Mouse (Mus musculus) frontal cortex, postnatal 14 days (tissue): ENCODE measurements at regions not wholly inside any gene's neighbourhood (a gene's known extent, or its start where the extent isn't known, plus 50 kb on each side); places are given as distances from the start of the nearest gene placed in this dataset.

Experiments
- DNase-seq, 2 experiments: peaks; one replicate each; pipeline ENCODE4 v3.0.0; 2022; ENCODE audit warnings: low spot score in 2 of 2

DNA sequence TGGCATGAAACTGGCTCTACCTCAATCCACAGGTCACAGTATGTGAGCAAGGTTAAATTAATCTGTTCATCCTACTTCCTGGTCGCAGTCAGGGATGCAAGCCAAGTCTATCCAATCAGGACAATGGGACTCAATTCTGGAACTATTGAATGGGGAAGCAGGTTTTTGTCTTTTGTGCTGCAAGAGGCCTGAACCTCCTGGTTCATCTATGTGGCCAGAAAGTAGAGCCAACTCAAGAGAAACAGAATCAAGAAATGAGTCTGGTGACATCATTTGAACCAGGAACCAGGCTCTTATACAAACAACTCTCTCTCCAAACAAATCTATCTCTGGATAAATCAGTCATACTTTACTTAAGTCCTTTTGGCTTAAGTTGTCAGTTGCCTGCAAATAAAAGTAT is 294.7 kb upstream of the Usp25 start:
- no peak for DNase-seq

DNA sequence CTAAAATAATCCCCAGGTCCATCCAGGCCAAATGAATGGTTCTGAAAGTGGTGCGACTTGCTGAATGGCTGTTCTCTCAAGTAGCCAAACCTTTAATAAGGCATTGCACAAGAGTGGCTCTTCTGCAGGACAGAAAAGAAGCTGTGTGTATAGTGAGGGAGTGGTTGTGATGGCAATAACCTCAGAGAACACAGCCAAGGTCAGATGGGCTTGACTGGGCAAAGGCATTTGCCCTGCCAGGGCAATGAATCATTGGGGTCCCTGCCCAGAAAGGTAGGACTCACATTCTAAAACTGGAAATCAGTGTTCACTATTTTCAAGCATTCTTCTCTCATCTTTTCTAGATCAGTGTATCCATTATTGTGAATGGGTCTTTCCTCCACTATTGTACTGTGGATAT is 295.4 kb upstream of the Usp25 start:
- DNase-seq: no peak

DNA sequence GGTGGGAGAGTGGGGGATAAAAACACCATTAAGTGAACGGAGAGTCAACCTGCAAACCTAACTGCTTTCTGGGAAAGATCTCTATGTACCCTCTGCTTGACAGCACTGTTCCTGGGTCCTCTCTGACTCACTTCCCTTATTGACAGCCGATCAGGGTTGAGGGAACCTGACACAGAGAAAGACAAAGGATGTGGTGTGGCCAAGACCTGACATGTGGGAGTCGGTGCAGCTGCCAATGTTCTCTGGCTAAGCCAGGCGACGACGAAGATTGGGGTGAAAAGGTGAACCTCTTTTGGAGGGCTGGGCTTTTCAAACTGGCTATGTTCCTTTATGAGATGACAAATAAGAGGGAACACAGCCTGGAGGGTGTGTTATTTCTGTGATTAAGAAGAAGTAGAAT is 318.6 kb upstream of the Usp25 start:
- DNase-seq: no peak

DNA sequence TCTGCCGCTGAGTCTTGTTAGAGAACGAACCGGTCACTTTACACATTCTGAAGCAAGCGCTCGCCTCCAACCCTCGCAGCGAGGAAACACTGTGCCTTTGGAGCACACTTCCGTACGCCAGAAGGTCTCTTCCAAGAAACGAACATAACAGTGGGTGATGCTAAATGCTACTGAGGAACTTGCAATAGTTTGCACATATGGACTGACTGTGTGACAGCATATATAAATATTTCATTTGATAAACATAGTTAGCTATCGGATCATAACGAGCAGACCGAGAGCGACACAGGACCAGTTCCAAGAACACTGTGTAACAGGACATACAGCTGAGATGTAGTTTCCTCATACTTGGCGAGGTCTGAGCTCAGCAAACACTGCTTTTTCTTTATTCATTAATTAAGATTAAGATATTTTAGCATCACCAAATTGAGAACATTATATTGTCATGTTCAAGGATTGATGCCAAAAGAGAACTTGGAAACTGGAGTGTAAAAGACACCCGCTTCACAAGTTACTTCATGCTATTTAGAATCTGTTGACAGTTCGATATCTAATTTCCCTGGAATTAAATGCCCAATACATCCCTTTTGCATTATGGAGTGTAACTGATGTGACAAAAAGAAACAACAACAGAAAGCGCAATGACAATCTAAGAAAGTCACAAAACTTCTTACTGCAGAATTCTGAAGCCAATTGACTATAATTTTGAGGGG is 314.3 kb upstream of the Nrip1 start:
- DNase-seq: peak in 1 of 2 experiments; percentile 8

DNA sequence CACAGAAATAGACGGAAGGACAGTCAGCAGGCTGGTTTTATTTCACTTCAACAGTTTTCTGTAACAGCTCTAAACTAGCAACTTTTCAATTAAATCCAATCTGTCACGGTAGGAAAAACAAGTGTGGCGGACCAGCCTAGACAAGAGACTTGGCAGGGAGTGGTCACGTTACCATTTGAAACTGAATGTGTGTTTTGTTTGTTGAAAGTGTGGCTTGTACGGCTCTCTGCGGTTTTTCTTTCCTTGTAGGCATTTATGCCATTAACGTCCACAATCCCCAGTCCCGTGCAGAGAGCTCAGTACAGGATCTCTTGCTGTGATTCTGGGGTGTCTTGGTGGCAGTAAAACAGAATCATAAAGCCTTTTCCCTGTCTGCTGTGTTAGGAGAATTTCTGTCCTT is 311.9 kb upstream of the Nrip1 start:
- DNase-seq: no peak

DNA sequence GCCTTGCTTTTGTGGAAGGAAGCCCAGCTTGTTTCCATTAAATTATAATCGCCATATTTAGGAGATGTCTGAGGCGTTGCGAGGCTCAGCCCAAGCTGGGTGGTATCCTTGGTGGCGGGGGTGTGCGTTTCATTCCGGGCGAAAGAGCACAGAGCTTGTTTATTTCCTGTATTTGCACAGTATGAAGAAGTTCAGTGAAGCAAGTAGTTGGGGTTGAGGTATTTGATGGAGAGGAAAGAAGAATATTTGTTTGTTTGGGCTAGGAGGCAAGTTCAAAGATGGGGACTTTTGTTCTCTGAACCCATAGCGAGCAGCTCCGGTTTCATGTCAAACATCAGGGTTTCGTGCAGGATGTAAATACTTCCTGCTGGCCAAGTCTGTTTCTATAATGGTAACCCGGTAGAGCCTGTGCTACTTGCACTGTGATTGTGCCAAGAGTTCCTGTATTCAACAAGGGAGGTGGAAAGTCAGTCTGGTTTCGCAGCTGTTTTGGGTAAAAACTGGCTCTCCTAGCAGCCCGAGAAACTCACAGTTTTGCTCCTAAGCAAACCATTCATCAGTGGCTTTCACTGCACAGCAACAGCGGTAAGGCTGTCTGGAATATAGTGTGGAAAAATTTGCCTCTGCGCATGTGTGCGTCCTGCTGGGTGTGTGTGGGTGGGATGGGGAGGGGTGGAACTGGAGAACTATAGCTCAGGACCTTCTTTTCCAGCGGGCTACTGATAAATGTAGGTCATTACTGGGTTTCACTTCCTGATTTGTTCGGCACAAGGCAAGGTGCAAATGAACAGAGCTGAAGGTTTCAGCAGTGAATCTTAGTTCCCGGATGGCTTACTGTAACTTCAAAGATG is 306.7 kb upstream of the Nrip1 start:
- DNase-seq: peak in 1 of 2 experiments; percentile 19

DNA sequence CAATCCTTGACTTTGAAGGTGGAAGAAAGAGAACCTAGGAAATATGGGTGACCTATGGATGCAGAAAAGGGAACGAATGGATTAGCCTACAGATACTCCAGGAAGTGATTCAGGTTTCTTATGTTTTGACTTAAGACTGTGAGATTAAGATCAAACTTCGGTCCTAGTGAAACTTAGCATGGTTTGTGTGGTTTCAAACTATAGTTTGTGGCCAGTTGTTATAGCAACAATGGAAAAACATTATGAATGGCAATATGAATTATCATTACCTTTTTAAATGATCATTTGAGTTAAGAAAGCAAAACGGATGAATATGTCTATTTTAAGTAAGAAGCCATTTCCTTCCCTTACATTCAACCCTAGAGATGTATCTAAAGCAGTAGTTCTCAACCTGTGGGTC is 305.3 kb upstream of the Nrip1 start:
- no peak for DNase-seq

DNA sequence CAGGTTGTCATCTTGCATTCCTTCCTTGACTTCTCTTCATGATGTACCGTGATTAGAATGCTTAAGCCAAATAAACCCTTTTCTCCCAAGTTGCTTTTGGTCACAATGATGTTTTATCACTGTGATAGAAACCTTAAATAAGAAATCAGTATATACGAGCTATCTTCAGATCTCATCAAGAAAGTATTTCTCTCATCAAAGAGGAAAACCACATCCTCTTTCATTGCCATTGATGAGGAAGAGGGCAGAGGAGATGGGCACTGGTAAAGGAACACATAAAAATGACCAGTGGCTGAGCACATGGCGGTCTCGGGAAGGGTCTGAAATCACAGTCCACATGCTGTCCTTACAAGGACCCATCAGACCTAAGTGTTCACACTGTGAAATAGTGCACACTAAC is 296.2 kb upstream of the Nrip1 start:
- no peak for DNase-seq

DNA sequence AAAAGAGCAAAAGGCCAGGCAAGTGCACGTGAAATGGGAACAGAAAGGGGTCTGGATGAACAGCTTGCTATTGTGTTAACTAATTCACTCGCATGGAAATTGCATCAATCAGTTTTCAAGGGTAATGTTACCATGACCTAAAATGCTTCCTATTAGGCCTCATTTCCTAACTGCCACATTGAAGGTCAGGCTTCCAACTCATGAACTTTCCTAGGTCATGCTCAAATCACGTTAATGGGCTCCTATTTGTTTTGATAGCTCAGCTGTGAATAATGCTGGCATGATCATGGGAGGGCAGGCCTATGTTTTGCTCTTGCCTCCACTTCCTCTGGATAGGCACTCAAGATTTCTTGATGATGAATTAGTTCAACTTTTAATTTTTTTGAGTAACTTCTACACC is 293.4 kb upstream of the Nrip1 start:
- no peak for DNase-seq

DNA sequence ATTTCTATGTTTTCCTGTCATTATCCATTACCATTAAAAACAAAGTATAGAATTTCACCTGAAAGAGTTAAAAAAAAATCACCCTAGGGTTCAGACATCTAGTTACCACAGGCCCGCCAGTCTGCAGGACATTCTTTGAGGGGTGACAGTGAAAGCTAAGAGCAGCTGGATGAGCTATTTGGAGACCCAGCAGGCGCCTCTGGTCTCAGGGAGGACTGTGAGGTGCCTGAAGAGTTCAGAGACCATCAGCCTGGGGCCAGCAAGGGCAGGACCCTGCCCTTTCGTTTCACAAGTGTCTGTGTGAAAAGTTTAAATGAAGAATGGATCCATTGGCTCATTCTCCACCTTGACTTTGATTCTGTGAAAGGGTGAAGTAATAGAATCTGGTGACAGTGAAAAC is 281.5 kb upstream of the Nrip1 start:
- no peak for DNase-seq

DNA sequence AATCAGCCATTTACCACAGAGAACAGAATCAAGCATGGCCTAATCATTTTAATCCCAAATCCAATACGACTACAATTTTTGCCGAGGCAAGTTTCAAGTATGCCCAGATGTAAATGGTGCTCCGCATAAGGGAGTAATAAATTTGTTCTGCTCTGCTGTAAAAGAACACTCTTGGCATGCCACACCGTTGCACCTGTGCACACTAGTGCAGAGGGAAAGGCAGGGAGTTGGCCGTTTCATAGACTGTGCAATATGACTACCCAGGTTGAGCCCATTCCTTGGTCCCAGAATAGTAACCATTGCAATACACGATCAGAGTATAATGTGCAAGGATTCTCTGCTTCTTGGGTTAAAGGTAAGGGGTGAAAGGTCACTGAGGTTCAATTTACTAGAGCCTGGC is 270.7 kb upstream of the Nrip1 start:
- DNase-seq: no peak

DNA sequence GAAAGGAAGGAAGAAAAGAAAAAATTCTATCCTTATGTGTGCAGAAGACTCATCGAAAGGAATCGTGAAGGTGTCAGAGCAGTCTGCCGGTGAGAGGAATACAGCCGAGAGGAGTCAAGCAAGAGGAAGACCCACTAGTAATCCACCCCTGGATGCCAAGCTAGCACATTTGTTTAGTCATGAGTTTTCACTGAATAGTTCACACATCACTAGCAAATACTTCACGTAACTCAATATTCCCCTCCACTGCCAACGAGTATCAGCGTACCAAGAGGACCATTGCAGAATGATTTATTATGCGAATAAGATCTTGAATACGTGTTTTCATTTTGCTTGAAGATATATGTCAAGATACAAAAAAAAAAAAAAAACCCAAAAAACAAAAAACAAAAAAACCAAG is 270.2 kb upstream of the Nrip1 start:
- no peak for DNase-seq

DNA sequence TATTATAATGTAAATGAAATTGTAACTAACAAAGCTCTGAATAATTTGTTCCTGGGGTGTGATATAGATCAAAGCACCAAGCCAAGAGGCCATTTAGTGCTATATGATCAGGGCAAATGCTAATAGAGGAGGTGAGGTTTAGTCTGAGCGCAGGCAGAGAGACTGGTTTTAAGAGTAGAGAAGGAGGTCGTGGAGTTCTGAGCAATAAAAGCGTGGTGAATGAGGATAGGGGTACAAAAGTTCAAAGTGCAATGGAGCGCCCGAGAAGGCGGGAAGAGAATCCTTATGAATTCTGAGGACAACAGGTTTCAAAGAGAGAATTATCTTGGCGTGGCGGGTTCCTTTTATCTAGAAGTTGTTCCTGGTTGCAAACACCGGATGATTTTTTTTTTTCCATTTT is 261.5 kb upstream of the Nrip1 start:
- no peak for DNase-seq

DNA sequence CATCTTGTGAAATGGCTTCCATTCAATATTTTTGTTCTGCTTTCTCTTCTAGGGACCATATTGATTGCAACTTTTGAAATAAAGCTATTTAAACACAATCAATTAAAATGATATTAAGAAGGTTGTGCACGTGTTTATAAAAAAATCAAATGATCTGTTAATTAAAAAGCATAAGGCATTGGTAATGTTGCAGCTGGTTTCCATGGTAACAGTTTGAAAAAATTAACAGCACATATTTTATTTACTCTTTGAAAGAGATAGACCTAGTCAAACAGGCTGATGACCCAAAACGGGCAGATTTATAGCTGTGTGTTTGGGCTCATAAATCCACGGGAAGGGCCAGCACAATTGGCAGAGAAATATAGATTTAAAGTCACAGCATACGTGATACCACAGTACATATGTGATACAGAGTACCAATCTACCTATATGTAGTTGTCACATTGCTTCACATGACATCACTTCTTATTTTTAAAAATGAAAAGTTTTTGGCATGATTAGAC is 260.6 kb upstream of the Nrip1 start:
- no peak for DNase-seq

DNA sequence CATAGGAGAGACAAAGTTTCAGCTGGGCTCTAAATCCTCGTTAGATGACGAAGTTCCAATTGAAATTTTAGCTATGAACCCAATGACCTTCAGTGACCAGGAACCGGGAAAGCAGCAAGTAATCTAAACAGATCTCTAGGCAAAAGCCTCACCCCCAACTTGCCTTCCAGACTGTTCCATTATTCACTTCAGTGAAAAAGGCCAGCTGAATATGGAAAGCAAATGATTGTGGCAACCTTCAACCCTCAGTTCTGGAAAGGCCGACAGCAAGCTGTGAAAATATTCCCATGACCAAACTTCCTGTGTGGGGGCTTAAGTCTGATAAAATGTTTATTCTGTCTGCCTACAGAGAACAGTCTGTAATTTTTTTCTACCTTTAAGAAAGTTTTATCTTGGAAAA is 252.5 kb upstream of the Nrip1 start:
- DNase-seq: no peak

DNA sequence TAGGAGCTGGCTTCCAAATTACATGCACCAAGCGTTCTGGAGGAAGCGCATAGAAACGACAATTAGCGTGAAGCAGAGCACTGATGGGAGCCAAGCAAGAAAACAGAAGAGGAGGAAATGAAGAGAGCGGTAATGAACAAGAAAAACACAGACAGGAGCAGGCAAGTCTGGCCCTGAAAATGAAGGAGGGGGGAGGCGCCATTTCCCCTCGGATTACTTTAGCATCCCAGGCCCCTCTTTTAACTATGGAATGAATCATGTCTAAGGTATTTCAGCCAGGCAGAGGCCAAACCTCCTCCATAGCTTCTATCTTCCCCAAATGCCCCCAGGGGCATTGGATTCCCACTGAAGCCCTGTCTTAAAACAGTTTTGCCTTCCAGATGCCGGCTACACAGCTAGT is 248.1 kb upstream of the Nrip1 start:
- DNase-seq: no peak

DNA sequence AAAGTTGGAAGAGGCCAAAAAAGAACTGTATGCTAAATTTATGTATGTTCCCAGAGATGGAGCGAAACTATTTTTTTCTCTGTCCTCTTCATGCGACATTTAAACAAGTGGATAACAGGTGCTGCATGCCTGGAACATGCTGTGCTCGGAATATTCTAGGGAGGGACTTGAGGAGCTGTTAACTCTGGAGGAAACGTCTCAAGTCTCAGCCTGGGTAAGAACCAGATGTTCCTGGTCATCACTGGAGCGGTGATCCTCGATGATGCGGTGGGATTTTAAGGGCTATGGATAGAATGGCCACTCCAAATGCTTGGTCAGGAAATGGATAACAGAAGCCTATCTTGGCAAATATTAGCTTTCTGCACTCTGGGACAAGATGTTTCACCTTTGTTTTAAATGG is 244.7 kb upstream of the Nrip1 start:
- DNase-seq: no peak

DNA sequence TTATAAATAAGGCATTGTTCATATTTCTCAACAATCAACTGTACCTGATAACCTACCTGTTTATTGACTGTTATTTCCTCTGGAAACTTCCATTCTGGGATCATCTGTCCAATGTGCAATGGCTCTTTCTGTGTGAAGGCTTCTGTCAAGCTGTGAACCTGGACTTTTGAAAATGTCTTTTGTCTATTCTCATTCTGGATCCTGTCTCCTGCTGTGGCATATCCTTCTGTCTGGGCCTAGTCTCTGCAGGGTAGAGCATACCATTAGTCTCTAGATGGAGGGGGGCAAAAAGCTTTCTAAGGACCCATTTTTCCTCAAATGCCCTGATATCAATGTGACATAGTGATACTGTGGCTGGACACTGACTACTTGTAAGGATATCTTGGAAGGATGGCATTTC is 237.4 kb upstream of the Nrip1 start:
- DNase-seq: no peak

DNA sequence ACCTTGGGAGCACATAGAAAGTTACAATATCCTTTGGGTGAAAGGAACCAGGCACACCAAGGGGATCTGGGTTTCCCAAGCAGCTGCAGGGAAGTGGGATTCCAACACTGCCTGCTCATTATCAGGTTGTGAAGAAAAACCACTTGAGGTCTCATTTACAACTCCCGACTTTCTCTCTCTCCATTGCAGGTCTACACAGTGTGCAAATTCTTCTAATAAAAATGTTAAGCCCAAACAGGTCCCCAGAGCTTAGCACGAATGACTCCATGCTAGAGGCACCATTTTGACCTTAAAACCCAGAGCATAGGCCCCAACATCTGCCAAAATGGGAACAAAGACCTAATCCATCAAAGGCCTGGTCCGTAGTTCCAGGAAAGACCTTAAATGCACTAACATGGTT is 231.3 kb upstream of the Nrip1 start:
- DNase-seq: no peak

DNA sequence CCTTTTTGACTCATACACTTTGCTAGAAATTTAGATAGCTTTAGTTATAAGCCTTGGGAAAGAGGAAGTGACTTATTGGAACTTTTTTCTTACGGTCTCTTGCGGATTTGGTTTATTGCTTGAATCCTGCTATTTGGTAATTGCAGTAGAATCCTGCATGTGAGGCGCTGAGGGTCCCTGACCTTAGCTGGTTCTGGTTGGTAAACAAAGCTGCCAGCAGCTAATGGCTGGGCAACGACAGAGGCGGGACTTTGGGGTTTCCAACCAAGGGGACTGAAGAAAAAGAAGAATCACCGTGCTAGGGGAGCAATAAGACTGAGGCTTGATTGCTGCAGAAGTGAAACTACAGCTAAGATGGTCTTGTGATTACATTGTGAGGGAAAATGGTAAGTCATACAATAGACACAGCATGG is 230.2 kb upstream of the Nrip1 start:
- no peak for DNase-seq

DNA sequence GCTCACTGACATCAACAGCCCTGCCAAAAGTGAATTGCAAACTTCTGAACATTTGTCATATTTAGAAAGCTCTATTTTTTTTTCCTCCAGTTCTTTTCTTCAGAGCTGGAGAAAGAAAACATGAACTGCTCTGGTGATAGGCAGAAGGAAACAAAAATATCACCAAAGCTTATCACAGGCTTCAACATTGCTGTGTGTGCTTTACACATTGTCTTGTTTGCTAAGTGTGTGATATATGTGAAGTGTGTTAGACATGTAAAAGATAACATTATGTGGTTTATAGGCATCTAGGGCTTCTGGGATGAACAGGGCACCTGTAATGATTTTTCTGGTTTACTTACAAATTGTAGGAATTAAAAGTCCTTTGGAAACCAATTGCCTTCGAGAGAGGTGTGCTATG is 229.8 kb upstream of the Nrip1 start:
- no peak for DNase-seq

DNA sequence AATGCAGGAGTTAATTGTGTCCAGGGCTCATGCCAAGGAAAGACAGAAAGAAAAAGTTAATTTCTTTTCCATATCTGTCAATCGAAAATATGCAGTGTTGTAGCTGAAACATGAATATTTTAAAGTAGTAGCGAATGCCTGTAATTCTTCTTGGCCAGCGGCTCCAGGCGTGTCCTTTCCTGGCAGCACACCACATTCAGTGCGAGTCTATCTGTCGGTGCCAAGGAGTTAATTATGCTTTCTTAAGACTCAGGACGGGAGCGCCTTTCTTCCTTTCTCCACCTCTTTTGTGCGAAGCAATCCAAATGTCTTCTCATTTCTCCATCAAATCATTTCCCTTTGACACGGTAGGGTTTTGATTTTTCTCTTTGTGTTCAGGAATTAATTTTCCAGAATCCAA is 226.5 kb upstream of the Nrip1 start:
- DNase-seq: no peak
